Mouse (Mus musculus) megakaryocyte, embryonic 14.5 days (primary cell): Measurements from ENCODE around the gene Xrra1.

ENCODE experiments used
- FLI1 ChIP-seq: IDR thresholded peaks from 2 replicates; pipeline ENCODE4 v1.6.1; 2012; ENCODE audit warnings: low read length, inconsistent platforms, mixed read lengths
- GATA1 ChIP-seq: IDR thresholded peaks from 3 replicates; pipeline ENCODE4 v1.6.1; 2012; ENCODE audit warnings: mixed read lengths, low read length, inconsistent platforms, borderline replicate concordance

DNA sequence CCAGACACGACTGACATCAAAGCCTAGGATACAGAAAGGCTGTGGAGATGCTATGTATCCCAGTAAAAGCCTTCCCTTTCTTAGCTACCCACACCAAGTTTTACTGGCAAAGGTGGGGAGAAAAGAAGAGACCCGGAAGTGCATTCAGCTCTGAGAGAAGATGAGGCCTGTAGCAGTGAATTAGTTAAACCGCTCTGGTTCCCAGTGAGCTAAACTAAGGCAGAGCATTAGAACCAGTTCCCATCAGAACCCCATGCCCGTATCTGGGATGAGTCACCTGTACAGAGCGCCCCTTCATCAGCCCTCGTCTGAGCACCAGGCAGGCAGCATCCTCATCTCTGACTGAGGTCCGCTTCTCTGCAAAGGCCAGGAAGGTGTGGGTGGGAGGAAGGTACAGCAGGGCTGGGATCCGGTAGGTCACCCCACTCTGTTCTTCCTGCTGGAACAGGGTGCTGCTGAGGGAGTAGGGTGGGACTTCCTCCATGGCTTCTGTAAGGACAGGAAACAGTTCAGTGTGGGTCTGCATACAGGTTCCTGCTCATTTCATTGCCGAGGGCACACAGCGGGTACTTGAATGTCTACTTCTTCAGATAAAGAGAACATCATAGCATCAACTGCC is 35.8 kb upstream of the Xrra1 start:
- TF ChIP-seq GATA1: no peak
- TF ChIP-seq FLI1: no peak
